Mouse (Mus musculus) bone marrow macrophage, adult 2 months (primary cell): ENCODE results near the gene Macf1. TPM values are rescaled to one million over a fixed set of nuclear protein-coding genes. Genes with fewer than 3 reads are reported as not detected.
"Not testable (repeated sequence)": the region's sequence is repeated elsewhere in the genome, so short reads cannot be mapped to it uniquely, and the experiment has no call there.

ENCODE experiments used
- H3K27ac ChIP-seq: 2 replicates; pipeline ENCODE4 v1.5.1; 2012; ENCODE audit warnings: low read depth, low read length; ENCODE audit not compliant: insufficient read depth
- H3K4me1 ChIP-seq: 2 replicates; pipeline ENCODE4 v1.6.1; 2012; ENCODE audit warnings: low read length; ENCODE audit not compliant: control insufficient read depth, insufficient read depth
- H3K4me3 ChIP-seq: 2 replicates; pipeline ENCODE4 v1.5.1; 2012; ENCODE audit warnings: mild to moderate bottlenecking, low read length, moderate library complexity; ENCODE audit not compliant: insufficient read depth
- CTCF ChIP-seq: IDR thresholded peaks from 2 replicates; pipeline ENCODE4 v1.5.1; 2012; ENCODE audit warnings: low read depth, mild to moderate bottlenecking, low read length, moderate library complexity
- POLR2A ChIP-seq: IDR thresholded peaks from 2 replicates; pipeline ENCODE4 v1.6.1; 2012; ENCODE audit warnings: mild to moderate bottlenecking, low read depth, low read length, borderline replicate concordance
- polyA plus RNA-seq: library from polyadenylated mRNA; stranded (reverse); fragments of >200 nt; gene quantifications from 2 replicates; pipeline ENCODE4 v1.2.4, GENCODE M21; 2012; ENCODE audit not compliant: missing spikeins, insufficient read depth, insufficient read length

The Macf1 gene
- polyA plus RNA-seq, 1 experiment: 182 TPM

GRCm38 (mm10) chr4:123340232-123340631, 343.9 kb downstream of the Macf1 start:
- H3K27ac ChIP-seq: no peak overlapping the region
- no peak overlapping the region for H3K4me3 ChIP-seq
- 0 out of 2 replicates have a peak, but pooled peaks cover 2% of the 10 kb centered on the region for H3K4me1 ChIP-seq
- TF ChIP-seq CTCF (no peak), POLR2A (no peak)

GRCm38 (mm10) chr4:123337693-123338092, 346.5 kb downstream of the Macf1 start:
- Histone ChIP-seq H3K4me1 (0 out of 2 replicates have a peak, but pooled peaks cover 2% of the 10 kb centered on the region), H3K4me3 (no peak overlapping the region), H3K27ac (no peak overlapping the region)
- TF ChIP-seq POLR2A (no peak), CTCF (no peak)

GRCm38 (mm10) chr4:123335796-123336585, 348.2 kb downstream of the Macf1 start:
- Histone ChIP-seq H3K4me3 (no peak overlapping the region), H3K4me1 (0 out of 2 replicates have a peak, but pooled peaks cover 2% of the 10 kb centered on the region), H3K27ac (no peak overlapping the region)
- TF ChIP-seq CTCF (no peak), POLR2A (no peak)

- H3K4me1 ChIP-seq, H3K27ac ChIP-seq, H3K4me3 ChIP-seq: not testable (repeated sequence)
These were observed 348.9 kb downstream of the Macf1 start for GRCm38 (mm10) chr4:123335244-123335643.

- no peaks in the 10 kb centered on the region for H3K4me1 ChIP-seq
- no peak overlapping the region for H3K27ac ChIP-seq
- TF ChIP-seq POLR2A (no peak), CTCF (no peak)
- no peak overlapping the region for H3K4me3 ChIP-seq
These were observed 350.0 kb downstream of the Macf1 start for GRCm38 (mm10) chr4:123334177-123334576.

GRCm38 (mm10) chr4:123333151-123333550, 351.0 kb downstream of the Macf1 start:
- no peak for TF ChIP-seq CTCF
- Histone ChIP-seq H3K27ac (no peak overlapping the region), H3K4me3 (no peak overlapping the region), H3K4me1 (no peaks in the 10 kb centered on the region)

GRCm38 (mm10) chr4:123331961-123332360, 352.2 kb downstream of the Macf1 start:
- not testable (repeated sequence) for H3K27ac ChIP-seq, H3K4me3 ChIP-seq, H3K4me1 ChIP-seq

GRCm38 (mm10) chr4:123331326-123331725, 352.8 kb downstream of the Macf1 start:
- Histone ChIP-seq H3K4me3 (no peak overlapping the region), H3K27ac (no peak overlapping the region), H3K4me1 (no peaks in the 10 kb centered on the region)
- TF ChIP-seq POLR2A (no peak), CTCF (no peak)

GRCm38 (mm10) chr4:123328946-123329345, 355.2 kb downstream of the Macf1 start:
- no peak overlapping the region for H3K27ac ChIP-seq
- no peak for TF ChIP-seq CTCF
- TF ChIP-seq POLR2A: no peak
- no peak overlapping the region for H3K4me3 ChIP-seq
- H3K4me1 ChIP-seq: no peaks in the 10 kb centered on the region

- H3K4me1 ChIP-seq: no peaks in the 10 kb centered on the region
- no peak overlapping the region for H3K27ac ChIP-seq
- TF ChIP-seq POLR2A (no peak), CTCF (no peak)
- H3K4me3 ChIP-seq: no peak overlapping the region
These were observed 356.5 kb downstream of the Macf1 start for GRCm38 (mm10) chr4:123327630-123328029.

GRCm38 (mm10) chr4:123326087-123326486, 358.1 kb downstream of the Macf1 start:
- TF ChIP-seq POLR2A (no peak), CTCF (no peak)
- H3K27ac ChIP-seq: no peak overlapping the region
- H3K4me3 ChIP-seq: no peak overlapping the region
- H3K4me1 ChIP-seq: no peaks in the 10 kb centered on the region
